Mouse (Mus musculus) CD4-positive helper T cell, adult 2 months (primary cell): Measurements from ENCODE around the gene Rptor.

Source experiments
- DNase-seq: peaks from one replicate; pipeline ENCODE4 v3.0.0-alpha.2; 2012; ENCODE audit warnings: low read depth, missing footprints, low spot score

The Rptor gene

DNA sequence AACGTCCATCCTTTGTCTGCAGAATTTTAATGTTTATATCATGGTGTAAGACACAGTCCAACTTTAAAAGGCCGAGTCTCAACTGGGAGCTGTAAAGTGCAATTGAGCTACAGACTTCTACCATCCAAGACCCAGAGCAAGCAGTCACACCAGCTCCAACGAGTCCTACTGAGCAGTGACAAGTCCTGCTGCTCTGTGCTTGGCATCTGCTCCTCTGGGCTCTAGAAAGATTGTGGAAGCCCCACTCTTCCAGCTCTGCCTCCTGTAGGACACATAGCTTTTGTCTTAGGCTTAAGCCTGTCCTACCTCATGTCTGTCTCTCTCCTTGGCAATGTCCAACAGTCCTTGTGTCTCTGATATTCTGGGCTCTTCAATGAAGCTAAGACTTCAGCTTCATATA is 84.6 kb downstream of the Rptor start:
- no peak for DNase-seq

DNA sequence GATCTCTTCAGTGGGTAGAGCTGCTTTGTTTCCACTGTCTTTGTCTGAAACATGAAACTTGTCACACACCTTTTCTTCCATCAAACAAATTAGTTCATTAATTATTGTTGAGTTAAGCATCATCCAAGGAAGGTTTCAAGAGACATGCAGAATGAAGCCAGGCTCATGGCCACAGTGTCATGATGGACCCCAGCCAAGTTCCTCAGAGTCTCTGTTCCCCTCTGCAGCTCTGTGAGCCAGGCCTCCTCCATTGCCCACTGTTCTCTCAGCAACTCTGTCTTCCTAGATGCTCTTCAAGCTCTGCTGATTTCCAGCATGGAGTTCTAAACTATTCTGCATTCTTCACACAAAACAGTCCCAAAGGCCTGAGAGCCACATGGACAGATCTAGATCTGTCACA is 85.3 kb downstream of the Rptor start:
- DNase-seq, result no peak

DNA sequence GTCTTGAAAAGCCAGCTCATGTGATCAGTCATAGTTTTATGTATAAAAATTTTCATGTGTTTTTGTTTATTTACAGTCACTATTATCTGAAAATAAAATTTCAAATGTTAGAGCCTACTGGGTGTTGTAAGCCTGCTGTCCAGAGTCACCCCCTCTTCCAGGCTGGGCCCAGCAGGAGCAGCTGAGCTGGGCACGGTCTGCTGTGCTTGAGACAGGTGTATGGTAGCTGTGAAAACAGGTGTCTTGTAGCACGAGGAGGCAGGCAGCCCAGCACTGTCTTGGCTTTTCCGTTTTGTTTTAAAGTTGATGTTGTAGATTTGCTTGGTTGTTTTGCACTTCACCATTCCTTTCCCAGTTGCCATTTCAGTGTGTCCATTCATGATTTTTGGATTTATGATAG is 87.2 kb downstream of the Rptor start:
- no peak for DNase-seq

DNA sequence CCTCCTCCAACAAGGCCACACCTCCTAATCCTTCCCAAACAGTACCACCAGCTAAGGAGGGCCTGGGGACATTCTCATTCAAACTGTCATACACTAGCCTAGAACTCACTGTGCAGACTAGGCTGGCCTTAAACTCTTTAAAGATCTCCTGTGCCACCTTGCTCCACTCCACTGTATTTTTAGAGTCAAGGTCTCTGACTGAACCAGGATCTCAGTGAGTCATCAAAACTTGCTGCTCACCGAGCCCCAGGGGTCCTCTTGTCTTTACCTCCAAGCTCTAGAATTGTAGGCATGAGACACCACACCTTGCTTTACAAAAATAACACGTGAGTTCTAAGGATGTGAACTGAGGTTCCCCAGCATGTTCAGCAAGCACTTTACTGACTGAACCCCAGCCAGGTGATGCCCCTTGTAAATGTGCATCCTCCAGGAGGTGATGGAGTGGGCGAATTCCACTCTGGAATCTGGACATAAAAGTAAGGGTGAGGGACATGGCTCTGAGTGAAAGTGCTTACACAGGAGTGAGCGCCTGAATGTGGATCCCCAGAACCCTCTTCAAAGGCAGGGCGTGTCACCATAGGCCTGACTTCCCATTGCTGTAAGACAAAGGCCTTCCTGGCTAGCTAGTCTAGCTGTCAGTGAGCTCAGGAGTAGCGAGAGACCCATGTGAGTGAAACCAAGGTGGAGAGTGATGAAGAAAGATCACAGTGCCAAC is 89.6 kb downstream of the Rptor start:
- DNase-seq, result no peak

DNA sequence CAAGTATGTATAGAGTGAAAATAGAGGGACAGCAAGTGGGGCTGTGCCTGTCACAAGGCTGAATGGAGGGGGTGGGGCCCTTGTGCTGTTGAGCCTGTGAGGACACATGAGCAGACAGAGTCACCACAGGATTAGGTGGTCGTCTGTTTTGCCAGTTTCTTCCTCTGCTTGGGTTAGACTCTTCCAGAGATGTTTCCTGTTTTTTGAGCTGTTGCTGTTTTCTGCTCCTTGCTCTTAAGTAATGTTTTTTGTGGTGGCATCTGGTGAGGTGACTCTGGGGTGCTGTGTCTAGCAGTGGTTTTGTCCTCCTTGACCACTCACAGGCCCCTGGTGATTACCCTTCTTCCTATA is 90.2 kb downstream of the Rptor start:
- no peak for DNase-seq

DNA sequence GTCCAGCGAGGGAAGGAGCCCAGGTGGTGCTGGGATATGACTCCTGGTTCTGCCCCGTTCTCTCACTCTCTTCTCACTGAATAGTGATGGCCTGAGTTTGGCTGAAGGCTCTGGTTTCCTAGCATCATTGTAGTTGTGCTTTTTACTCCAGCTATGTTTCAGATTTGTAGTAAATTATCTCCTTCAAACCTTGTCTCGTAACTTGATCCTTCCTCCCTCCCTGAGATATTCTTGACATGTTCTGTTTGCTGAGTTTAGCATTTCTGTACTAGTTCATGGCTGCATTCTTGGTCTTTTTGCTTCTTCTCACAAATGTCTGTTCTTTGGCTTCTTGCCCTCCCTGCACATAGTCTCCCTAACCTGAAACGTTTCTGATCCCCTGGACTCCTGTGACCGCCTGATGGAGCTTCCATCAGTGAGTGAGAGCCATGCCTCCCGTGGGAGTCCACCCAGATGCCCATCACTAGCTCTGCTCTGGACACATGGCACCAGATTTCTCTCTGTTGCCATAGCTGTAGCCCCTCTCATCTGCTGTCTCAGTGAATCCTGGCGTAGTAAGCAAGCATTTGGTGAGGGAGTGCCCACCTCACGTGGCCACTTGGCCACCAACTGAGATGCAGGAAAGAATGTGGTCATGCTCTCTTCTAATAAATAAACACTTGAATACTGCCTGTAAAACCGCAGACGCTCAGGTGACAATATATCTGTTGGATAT is 91.6 kb downstream of the Rptor start:
- DNase-seq, result no peak

DNA sequence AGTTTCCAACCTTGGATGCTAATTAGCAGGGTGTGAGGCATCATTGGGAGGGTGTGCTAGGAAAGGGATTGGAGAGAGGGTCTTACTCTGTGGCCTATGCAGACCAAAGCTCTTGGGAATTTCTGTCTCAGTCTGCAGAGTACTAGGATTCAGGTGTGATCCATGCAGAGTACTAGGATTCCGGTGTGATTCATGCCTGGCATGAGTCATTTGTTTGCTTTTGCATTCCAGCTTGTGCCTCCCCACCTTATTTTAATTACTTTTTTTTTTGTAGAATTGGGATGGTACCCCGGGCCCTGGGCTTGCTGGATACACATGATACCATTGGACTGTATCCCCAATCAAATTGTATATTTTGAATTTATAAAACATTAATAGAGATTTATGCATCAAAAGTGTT is 93.7 kb downstream of the Rptor start:
- no peak for DNase-seq

DNA sequence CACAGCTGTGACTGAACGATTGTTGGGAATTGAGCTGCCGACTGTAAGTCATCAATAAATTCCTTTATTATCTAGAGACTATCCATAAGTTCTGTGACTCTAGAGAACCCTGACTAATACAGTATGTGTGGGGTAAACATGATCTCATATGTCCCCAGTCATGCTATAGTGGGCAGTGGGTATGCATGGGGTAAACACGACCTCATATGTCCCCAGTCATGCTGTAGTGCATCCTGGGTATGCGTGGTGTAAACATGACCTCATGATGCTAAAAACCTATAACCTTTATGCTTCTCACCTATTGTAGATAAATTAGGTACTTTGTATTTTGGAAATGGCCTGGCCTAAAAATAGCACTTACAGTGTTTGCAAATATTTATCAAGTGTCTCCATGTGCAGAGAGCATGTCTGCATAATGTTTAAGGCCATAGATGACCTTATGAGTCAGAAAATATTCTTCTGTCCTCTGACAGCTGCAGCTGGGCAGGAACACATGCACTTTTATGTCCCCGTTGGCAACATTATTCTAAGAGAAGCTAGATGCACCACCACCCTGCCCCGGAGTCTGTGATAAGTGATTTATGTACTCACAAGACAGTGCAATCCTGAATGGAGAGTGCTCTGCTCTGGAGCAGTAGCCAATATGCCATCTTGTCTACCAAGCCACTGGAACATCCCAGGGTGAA is 102.8 kb downstream of the Rptor start:
- no peak for DNase-seq

DNA sequence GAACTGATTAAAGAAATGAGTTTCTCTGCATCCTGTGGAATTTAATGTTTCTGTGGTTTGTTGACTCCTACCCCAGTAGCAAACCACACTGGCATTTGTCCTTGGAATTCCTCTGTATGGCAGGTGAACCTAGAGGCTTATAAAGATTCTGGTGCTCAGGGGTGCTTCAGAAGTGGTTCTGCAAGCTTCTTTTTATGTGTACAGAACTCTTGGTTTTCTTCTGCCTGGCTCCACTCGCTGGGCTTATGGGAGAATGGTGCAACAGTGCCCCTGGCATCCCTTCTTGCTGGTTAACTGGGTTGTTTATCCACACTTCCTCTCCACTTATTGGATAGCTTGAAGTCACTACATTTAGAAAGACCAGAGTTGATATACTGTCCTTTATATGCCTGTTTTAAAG is 104.6 kb downstream of the Rptor start:
- DNase-seq, result no peak

DNA sequence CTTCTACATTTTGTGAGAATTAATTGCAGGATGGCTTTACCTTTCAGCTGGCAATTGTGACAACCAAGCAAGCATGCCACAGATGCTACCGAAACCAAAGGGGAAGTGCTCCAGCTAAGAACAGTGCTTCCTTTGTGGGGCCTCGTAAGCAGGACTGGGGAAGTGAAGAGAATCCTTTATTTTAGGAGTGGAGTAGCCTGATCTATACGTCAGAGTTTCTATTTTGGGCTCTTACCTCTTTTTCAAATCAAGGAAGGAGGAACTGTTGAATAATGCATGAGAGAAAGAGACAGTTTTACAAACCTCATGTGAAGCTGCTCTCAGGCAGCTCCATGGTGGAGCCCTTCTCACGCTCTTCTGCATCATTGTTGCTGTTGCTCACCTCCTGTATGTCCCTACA is 106.5 kb downstream of the Rptor start:
- no peak for DNase-seq

DNA sequence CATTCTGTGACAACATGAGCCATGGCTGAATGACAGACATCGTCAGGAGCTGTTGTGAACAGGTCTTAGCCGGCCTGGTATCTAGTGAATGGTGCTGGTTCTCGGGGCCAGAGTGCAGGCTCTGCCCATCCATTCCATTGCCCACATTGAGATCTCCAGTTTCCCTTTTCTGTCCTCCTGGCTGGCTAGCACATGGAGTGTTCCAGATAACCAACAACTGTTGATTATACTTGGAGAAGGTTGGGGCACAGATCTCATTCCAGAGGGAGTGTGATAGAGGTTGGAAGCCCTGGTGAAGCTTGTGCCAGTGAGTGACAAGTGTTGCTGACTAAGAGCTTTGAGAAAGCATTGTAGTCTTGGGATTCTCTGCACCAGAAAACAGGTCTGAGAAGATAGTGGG is 107.6 kb downstream of the Rptor start:
- DNase-seq, result no peak

DNA sequence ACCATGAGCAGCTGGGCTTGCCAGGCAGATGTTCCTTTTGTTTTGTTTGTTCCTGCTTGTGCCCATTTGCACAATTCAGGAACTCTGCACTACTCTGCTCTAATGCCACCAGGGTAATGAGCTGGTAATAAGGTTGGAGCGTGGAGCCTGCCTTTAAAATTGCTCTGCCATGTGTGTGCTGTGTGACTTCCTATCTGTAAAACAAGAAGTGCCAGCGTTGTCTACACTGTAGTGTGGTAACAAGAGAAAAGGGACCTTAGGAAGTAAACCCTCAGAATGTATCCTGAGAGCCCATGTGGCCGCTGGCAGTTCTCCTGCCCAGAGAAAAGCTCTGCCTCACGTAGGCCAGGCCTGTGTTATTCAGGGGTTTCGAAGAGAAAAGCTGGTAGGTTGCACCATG is 108.1 kb downstream of the Rptor start:
- DNase-seq, result no peak

DNA sequence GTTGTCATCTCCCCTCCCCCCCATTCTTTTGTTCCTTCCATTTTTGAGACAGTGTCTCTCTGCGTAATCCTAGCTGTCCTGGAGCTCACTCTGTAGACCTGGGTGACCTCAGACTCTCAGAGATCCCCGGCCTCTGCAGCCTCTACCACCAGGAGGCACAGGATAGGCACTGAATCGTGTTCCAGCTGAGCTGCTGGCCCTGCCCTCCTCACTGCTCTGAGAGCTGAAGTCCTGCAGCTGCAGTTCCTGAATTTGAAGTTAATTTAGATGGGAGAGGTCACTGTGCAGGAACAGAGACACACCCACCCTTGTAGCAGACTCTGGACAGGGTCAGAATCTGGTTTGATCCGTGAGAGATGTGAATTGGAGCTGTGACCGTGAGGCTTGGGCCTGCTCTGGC is 112.7 kb downstream of the Rptor start:
- no peak for DNase-seq

DNA sequence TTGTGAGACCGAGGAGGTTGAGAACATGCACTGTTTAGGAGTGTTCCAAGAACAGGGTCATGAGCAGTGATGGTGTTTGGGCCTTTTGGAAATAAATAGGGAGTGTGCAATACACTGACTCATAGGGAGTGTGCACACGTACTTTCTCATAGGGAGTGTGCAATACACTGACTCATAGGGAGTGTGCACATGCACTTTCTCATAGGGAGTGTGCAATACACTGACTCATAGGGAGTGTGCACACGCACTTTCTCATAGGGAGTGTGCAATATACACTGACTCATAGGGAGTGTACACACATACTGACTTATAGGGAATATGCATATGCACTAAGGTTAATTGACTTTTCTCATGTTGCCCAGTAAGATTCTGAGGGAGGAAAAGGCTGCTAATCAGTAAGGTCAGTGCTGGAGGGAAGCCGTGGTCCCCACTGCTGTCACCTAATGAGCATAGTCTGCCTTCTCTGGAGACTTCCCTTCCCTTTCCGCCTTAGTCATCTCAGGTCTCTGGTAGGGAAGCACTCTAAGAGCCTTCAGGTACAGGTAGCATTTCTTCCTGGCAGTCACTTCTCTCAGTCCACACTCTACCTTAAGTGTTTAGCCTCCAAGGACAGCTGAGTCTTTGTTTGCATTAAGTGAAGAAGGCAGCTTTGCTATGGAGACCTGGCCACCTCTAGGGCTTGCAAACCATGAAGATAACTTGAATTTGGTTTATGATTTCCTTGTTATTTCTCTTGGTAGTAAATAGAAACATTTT is 113.3 kb downstream of the Rptor start:
- no peak for DNase-seq

DNA sequence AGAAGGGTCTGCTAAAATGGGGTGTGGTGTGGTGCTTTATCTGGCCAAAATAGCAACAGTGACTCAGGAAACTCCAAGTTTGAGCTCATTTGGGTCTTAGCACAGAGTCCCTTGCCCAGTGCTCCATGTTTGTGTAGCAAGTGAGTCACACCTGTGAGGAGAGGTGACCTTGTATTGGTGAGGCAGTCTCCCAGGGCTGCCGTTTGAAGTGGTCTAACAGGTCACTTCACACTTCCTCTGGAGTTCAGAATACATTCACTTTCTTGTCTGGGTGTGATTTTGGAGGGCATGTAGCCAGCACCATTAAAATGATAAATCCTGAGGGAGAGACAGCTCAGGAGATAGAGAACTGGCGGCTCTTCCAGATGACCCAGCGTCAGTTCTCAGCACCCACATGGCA is 115.4 kb downstream of the Rptor start:
- no peak for DNase-seq

DNA sequence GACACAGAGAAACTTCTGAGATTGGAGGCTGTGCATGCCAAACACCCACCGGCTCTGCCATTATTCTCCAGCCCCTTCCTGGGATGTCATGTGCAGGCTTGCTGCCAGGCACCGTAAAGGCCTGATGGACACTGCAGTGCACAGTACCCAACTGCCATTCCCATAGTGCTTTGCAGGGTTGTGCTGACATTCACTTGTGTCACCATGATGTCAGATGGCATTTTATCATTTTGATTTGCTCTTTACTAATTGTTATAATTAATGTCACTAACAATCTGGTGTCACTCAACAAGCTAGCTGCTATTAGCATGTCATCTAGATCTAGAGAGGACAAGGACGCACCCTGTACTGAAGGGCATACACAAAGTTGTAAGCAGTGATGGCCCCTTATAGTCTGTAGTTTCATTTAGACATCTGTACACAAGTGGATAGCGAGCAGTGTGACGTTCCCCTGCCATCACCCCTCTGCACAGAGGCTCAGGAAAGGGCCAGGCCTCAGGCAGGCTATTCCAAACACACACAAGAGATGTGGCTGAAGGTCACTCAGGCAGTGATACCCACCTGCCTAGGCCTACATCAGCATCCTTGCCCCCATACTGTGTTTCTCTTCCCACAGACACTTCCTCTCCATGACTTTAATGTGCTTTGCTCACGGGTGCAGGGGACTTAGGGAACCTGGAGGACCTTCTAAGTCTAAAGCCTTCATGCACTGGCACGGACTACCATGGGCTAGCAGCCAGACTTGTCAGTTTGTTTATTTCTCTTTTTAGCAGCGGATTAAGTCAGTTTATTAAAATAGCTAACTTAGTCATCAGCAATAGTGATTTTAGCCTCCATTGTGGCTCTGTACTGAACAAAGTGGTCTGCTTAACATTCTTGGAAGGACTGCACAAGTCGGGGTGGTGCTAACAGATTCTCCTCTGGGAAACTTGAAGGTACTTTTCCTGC is 117.7 kb downstream of the Rptor start:
- DNase-seq, result no peak

DNA sequence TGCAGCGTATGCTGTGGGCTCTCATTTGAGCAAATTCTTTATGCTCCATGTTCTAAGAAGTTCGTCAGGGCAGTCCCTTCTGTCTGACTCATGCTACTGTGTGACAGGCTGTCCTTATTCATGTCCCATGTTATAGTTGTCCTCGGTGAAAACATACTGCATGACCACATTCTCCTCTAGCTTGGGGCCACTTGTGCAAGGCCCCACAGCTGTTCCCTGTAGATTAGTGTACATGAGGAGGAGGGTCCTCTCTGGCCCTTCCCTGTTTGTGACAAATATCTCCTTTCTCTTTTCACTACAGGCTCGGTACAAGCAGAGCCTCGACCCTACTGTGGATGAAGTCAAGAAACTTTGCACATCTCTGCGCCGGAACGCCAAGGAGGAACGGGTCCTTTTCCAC is 122.0 kb downstream of the Rptor start:
- DNase-seq, result no peak

DNA sequence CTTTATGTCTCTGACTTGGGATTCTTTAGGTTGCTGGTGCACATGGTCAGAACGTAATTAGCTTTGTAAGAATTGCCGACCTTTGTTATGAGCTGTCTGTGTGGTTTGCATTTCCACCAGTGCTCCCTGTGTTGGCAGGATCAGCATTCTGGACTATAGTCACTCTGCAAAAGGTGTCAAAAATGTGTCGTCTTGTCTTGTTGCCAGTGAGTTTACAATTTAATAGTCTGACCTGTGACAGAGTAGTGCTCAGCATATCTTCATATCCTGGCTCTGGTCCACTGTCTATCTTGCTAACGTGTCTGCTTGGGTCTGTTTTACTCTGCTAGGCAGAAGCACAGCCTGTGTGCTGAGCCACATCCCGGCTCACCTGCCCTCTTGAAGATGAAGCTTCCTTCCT is 128.7 kb downstream of the Rptor start:
- no peak for DNase-seq

DNA sequence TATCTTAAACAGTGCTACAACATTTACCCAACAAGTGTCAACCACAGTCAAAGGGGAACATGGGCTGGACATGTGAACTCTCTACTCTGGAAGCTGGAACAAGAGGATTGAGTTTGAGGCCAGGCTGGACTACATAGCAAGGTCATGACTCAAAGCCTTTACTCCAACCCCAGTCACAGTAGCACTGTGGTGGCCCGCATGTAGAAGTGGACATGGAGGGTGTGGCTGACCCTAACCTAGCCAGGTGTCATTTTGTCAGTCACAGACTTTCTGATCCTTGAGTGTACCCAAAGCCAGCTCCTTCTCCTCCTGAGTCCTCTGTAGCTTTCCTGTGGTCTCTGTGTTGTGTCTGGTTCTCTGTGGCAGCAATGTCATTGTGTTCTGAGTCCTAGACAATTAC is 129.7 kb downstream of the Rptor start:
- DNase-seq, result no peak

DNA sequence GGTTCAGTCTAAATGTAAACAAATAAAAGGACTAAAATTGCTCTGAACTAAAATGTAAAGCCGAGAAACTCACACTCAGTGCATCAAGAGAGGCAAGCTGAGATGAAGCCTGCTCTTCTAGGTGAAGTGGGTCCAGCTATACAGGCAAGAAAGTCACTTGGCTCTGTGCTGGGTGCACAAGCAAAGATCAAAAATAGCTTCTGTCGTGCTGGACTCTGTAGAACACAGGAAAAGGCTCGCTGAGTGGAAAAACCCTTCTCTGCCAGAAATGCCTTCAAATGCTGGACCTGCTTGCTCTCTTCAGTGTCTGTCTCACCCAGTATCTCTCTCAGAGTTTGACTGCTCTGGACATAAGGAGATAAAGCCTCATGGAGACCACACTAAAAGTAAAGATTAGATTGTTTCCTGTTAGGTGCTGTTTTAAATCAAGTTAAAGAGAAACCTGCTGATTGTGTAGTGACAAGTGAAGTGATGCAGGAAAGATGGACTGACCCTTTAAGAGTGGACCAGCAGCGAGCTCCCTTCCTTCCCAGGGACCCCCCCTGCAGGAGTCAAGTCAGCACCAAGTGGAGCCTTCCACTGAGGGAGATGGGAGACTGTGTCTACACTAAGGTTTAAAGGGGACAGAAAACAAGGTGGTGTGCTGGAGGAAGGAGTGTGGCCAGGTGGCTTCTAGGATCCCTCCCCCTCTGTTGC is 130.4 kb downstream of the Rptor start:
- DNase-seq, result no peak

DNA sequence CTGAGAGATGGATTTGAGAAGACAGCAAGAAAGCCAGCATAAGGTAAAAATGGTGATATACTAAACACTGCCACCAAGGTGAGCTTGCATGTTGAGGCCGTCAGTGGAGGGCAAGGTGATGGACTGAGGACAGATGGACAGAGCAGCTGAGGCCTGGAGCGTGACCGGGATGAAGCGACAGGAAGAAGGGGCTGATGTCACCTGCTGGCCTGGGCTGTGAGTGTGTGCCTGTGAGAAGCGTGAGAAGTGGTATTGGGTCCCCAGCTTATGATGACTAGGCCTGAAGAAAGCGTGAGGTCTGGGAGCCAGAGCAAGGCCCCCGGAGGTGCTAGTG is 130.9 kb downstream of the Rptor start:
- DNase-seq, result no peak
